Mouse (Mus musculus) gastrocnemius, adult 18-20 months (tissue): ENCODE data around the gene Zp3r. TPM values are rescaled to one million over a fixed set of nuclear protein-coding genes. Genes with fewer than 3 reads are reported as not detected.

Experiments
- total RNA-seq, 2 experiments: library from RNA; stranded (reverse); gene quantifications; 2 replicates each; pipeline ENCODE4 v1.2.3; 2021

The Zp3r gene
- total RNA-seq, 2 experiments from 2014 or later, result not detected

Other genes starting within 250 kb of the Zp3r start
- gene Cd55b, start 206.6 kb downstream of the Zp3r start, total RNA-seq, result under 1 TPM; 0.81 to 0.89 TPM
- 10 to 100 TPM; 54.3 to 62.2 TPM for gene Cd55, start 166.9 kb downstream of the Zp3r start, total RNA-seq
- under 1 TPM in 1 of 2 experiments, not detected in 1; 0.19 TPM for gene C4bp, start 32.0 kb upstream of the Zp3r start, total RNA-seq
- not detected for gene Gm29427, start 86.2 kb upstream of the Zp3r start, total RNA-seq
- 1 to 10 TPM; 2.9 to 3.5 TPM for gene Yod1, start 87.7 kb upstream of the Zp3r start, total RNA-seq
- gene Pfkfb2, start 99.6 kb upstream of the Zp3r start, total RNA-seq, result 10 to 100 TPM in 1 of 2 experiments, 1 to 10 TPM in 1; 9.7 to 12.8 TPM
- gene AA986860, start 102.4 kb upstream of the Zp3r start, total RNA-seq, result under 1 TPM; 0.09 to 0.24 TPM
- gene Fcamr, start 171.3 kb upstream of the Zp3r start, total RNA-seq, result not detected
- under 1 TPM; 0.14 to 0.52 TPM for gene Pigr, start 197.1 kb upstream of the Zp3r start, total RNA-seq
- gene Fcmr, start 236.0 kb upstream of the Zp3r start, total RNA-seq, result under 1 TPM in 1 of 2 experiments, not detected in 1; 0.14 TPM